Mouse (Mus musculus): ENCODE measurements around the gene Myo16. TPM values are rescaled to one million over a fixed set of nuclear protein-coding genes. Genes with fewer than 3 reads are reported as not detected.

Myo16 gene
- polyA plus RNA-seq, 1 experiment from 2014 or later = 0.34 TPM

GRCm38 (mm10) chr8:10178986-10179385, 25.3 kb downstream of the Myo16 start:
- ATAC-seq (ENCODE audit: insufficient number of reproducible peaks, insufficient read depth, low FRiP score, low read depth) = no peak
- no peaks in the 10 kb centered on the region for H3K27me3 ChIP-seq (ENCODE audit: control insufficient read depth, insufficient read depth, low read length)
- no peaks in the 10 kb centered on the region for H3K4me1 ChIP-seq (ENCODE audit: control insufficient read depth in 2 of 2, insufficient read depth in 2 of 2, low read length in 2 of 2)
- H3K27ac ChIP-seq (replicated peaks in 1 of 2; ENCODE audit: control insufficient read depth in 1 of 2, insufficient read depth in 1 of 2, low read depth in 2 of 2, low read length in 2 of 2) = no peak overlapping the region
- no peak overlapping the region for H3K4me3 ChIP-seq (ENCODE audit: control insufficient read depth in 1 of 2, insufficient read depth in 1 of 2, low read depth in 1 of 2, low read length in 2 of 2)
- no peak overlapping the region for H3K4me2 ChIP-seq (ENCODE audit: low read length)
- no peaks in the 10 kb centered on the region for H3K36me3 ChIP-seq (ENCODE audit: control insufficient read depth, insufficient read depth, low read length)
- H3K9me3 ChIP-seq (ENCODE audit: control insufficient read depth, low read length) = no peaks in the 10 kb centered on the region
- no peak overlapping the region for H3K9ac ChIP-seq (ENCODE audit: low read length)

- Histone ChIP-seq H3K9me3 (ENCODE audit: control insufficient read depth, low read length) (peaks cover under 1% of the 10 kb centered on the region; the same call in 1 of the 2 replicates), H3K4me3 (ENCODE audit: control insufficient read depth in 1 of 2, insufficient read depth in 1 of 2, low read depth in 1 of 2, low read length in 2 of 2) (no peak overlapping the region), H3K9ac (ENCODE audit: low read length) (no peak overlapping the region)
Observed at GRCm38 (mm10) chr8:10190607-10191006, 36.9 kb downstream of the Myo16 start.

GRCm38 (mm10) chr8:10198164-10198563, 44.5 kb downstream of the Myo16 start:
- WGBS = 74% methylated on average over 7 of the region's 7 CpGs

More at GRCm38 (mm10) chr8:10190607-10191006, 36.9 kb downstream of the Myo16 start:
- Histone ChIP-seq H3K27ac (replicated peaks in 1 of 2; ENCODE audit: control insufficient read depth in 1 of 2, insufficient read depth in 1 of 2, low read depth in 2 of 2, low read length in 2 of 2) (no peak overlapping the region), H3K27me3 (ENCODE audit: control insufficient read depth, insufficient read depth, low read length) (no peaks in the 10 kb centered on the region), H3K4me1 (ENCODE audit: control insufficient read depth in 2 of 2, insufficient read depth in 2 of 2, low read length in 2 of 2) (no peaks in the 10 kb centered on the region), H3K4me2 (ENCODE audit: low read length) (no peak overlapping the region), H3K36me3 (ENCODE audit: control insufficient read depth, insufficient read depth, low read length) (no peaks in the 10 kb centered on the region)
- no peak for ATAC-seq (ENCODE audit: insufficient number of reproducible peaks, insufficient read depth, low FRiP score, low read depth)
- WGBS = 84% methylated on average over 6 of the region's 6 CpGs

GRCm38 (mm10) chr8:10199301-10199700, 45.6 kb downstream of the Myo16 start:
- no peaks in the 10 kb centered on the region for H3K27me3 ChIP-seq (ENCODE audit: control insufficient read depth, insufficient read depth, low read length)
- no peaks in the 10 kb centered on the region for H3K9me3 ChIP-seq (ENCODE audit: control insufficient read depth, low read length)
- no peak for ATAC-seq (ENCODE audit: insufficient number of reproducible peaks, insufficient read depth, low FRiP score, low read depth)
- H3K4me1 ChIP-seq (ENCODE audit: control insufficient read depth in 2 of 2, insufficient read depth in 2 of 2, low read length in 2 of 2) = no peaks in the 10 kb centered on the region; a peak in 1 of 4 replicates
- H3K9ac ChIP-seq (ENCODE audit: low read length) = no peak overlapping the region
- H3K27ac ChIP-seq (replicated peaks in 1 of 2; ENCODE audit: control insufficient read depth in 1 of 2, insufficient read depth in 1 of 2, low read depth in 2 of 2, low read length in 2 of 2) = no peak overlapping the region
- H3K4me3 ChIP-seq (ENCODE audit: control insufficient read depth in 1 of 2, insufficient read depth in 1 of 2, low read depth in 1 of 2, low read length in 2 of 2) = no peak overlapping the region
- no peaks in the 10 kb centered on the region for H3K36me3 ChIP-seq (ENCODE audit: control insufficient read depth, insufficient read depth, low read length)
- 67% methylated on average over 5 of the region's 5 CpGs for WGBS
- H3K4me2 ChIP-seq (ENCODE audit: low read length) = no peak overlapping the region

More at GRCm38 (mm10) chr8:10198164-10198563, 44.5 kb downstream of the Myo16 start:
- no peak overlapping the region for H3K4me3 ChIP-seq (ENCODE audit: control insufficient read depth in 1 of 2, insufficient read depth in 1 of 2, low read depth in 1 of 2, low read length in 2 of 2)
- H3K9me3 ChIP-seq (ENCODE audit: control insufficient read depth, low read length) = no peaks in the 10 kb centered on the region
- no peak for ATAC-seq (ENCODE audit: insufficient number of reproducible peaks, insufficient read depth, low FRiP score, low read depth)
- H3K4me2 ChIP-seq (ENCODE audit: low read length) = no peak overlapping the region
- H3K4me1 ChIP-seq (ENCODE audit: control insufficient read depth in 2 of 2, insufficient read depth in 2 of 2, low read length in 2 of 2) = no peaks in the 10 kb centered on the region; a peak in 1 of 4 replicates
- no peak overlapping the region for H3K27ac ChIP-seq (replicated peaks in 1 of 2; ENCODE audit: control insufficient read depth in 1 of 2, insufficient read depth in 1 of 2, low read depth in 2 of 2, low read length in 2 of 2)
- H3K36me3 ChIP-seq (ENCODE audit: control insufficient read depth, insufficient read depth, low read length) = no peaks in the 10 kb centered on the region
- H3K9ac ChIP-seq (ENCODE audit: low read length) = no peak overlapping the region
- no peaks in the 10 kb centered on the region for H3K27me3 ChIP-seq (ENCODE audit: control insufficient read depth, insufficient read depth, low read length)

GRCm38 (mm10) chr8:10200042-10200441, 46.3 kb downstream of the Myo16 start:
- Histone ChIP-seq H3K27me3 (ENCODE audit: control insufficient read depth, insufficient read depth, low read length) (no peaks in the 10 kb centered on the region), H3K9ac (ENCODE audit: low read length) (no peak overlapping the region), H3K4me1 (ENCODE audit: control insufficient read depth in 2 of 2, insufficient read depth in 2 of 2, low read length in 2 of 2) (no peaks in the 10 kb centered on the region; a peak in 1 of 4 replicates), H3K4me2 (ENCODE audit: low read length) (no peak overlapping the region), H3K4me3 (ENCODE audit: control insufficient read depth in 1 of 2, insufficient read depth in 1 of 2, low read depth in 1 of 2, low read length in 2 of 2) (no peak overlapping the region), H3K36me3 (ENCODE audit: control insufficient read depth, insufficient read depth, low read length) (no peaks in the 10 kb centered on the region), H3K27ac (replicated peaks in 1 of 2; ENCODE audit: control insufficient read depth in 1 of 2, insufficient read depth in 1 of 2, low read depth in 2 of 2, low read length in 2 of 2) (no peak overlapping the region), H3K9me3 (ENCODE audit: control insufficient read depth, low read length) (no peaks in the 10 kb centered on the region)
- ATAC-seq (ENCODE audit: insufficient number of reproducible peaks, insufficient read depth, low FRiP score, low read depth) = no peak
- WGBS = 41% methylated on average over 8 of the region's 8 CpGs

GRCm38 (mm10) chr8:10215023-10215422, 61.3 kb downstream of the Myo16 start:
- Histone ChIP-seq H3K4me3 (ENCODE audit: control insufficient read depth in 1 of 2, insufficient read depth in 1 of 2, low read depth in 1 of 2, low read length in 2 of 2) (no peak overlapping the region), H3K9me3 (ENCODE audit: control insufficient read depth, low read length) (no peaks in the 10 kb centered on the region)
- 72% methylated on average over 3 of the region's 3 CpGs for WGBS

GRCm38 (mm10) chr8:10219761-10220276, 66.1 kb downstream of the Myo16 start:
- 64% methylated on average over 5 of the region's 5 CpGs for WGBS
- Histone ChIP-seq H3K4me3 (ENCODE audit: control insufficient read depth in 1 of 2, insufficient read depth in 1 of 2, low read depth in 1 of 2, low read length in 2 of 2) (no peak overlapping the region), H3K36me3 (ENCODE audit: control insufficient read depth, insufficient read depth, low read length) (no peaks in the 10 kb centered on the region)

More at GRCm38 (mm10) chr8:10215023-10215422, 61.3 kb downstream of the Myo16 start:
- no peaks in the 10 kb centered on the region; a peak in 1 of 4 replicates for H3K4me1 ChIP-seq (ENCODE audit: control insufficient read depth in 2 of 2, insufficient read depth in 2 of 2, low read length in 2 of 2)
- ATAC-seq (ENCODE audit: insufficient number of reproducible peaks, insufficient read depth, low FRiP score, low read depth) = no peak
- no peak overlapping the region for H3K27ac ChIP-seq (replicated peaks in 1 of 2; ENCODE audit: control insufficient read depth in 1 of 2, insufficient read depth in 1 of 2, low read depth in 2 of 2, low read length in 2 of 2)
- H3K9ac ChIP-seq (ENCODE audit: low read length) = no peak overlapping the region
- H3K4me2 ChIP-seq (ENCODE audit: low read length) = no peak overlapping the region
- no peaks in the 10 kb centered on the region for H3K27me3 ChIP-seq (ENCODE audit: control insufficient read depth, insufficient read depth, low read length)
- no peaks in the 10 kb centered on the region for H3K36me3 ChIP-seq (ENCODE audit: control insufficient read depth, insufficient read depth, low read length)

GRCm38 (mm10) chr8:10222770-10223169, 69.1 kb downstream of the Myo16 start:
- H3K4me2 ChIP-seq (ENCODE audit: low read length) = no peak overlapping the region
- no peaks in the 10 kb centered on the region for H3K9me3 ChIP-seq (ENCODE audit: control insufficient read depth, low read length)
- H3K4me3 ChIP-seq (ENCODE audit: control insufficient read depth in 1 of 2, insufficient read depth in 1 of 2, low read depth in 1 of 2, low read length in 2 of 2) = no peak overlapping the region
- no peaks in the 10 kb centered on the region for H3K36me3 ChIP-seq (ENCODE audit: control insufficient read depth, insufficient read depth, low read length)
- ATAC-seq (ENCODE audit: insufficient number of reproducible peaks, insufficient read depth, low FRiP score, low read depth) = no peak
- WGBS = 43% methylated on average over 2 of the region's 2 CpGs
- H3K27ac ChIP-seq (replicated peaks in 1 of 2; ENCODE audit: control insufficient read depth in 1 of 2, insufficient read depth in 1 of 2, low read depth in 2 of 2, low read length in 2 of 2) = no peak overlapping the region
- H3K9ac ChIP-seq (ENCODE audit: low read length) = no peak overlapping the region
- H3K4me1 ChIP-seq (ENCODE audit: control insufficient read depth in 2 of 2, insufficient read depth in 2 of 2, low read length in 2 of 2) = no peaks in the 10 kb centered on the region
- H3K27me3 ChIP-seq (ENCODE audit: control insufficient read depth, insufficient read depth, low read length) = no peaks in the 10 kb centered on the region

More at GRCm38 (mm10) chr8:10219761-10220276, 66.1 kb downstream of the Myo16 start:
- no peaks in the 10 kb centered on the region for H3K27me3 ChIP-seq (ENCODE audit: control insufficient read depth, insufficient read depth, low read length)
- H3K4me1 ChIP-seq (ENCODE audit: control insufficient read depth in 2 of 2, insufficient read depth in 2 of 2, low read length in 2 of 2) = no peaks in the 10 kb centered on the region; a peak in 1 of 4 replicates
- no peaks in the 10 kb centered on the region for H3K9me3 ChIP-seq (ENCODE audit: control insufficient read depth, low read length)
- no peak overlapping the region for H3K27ac ChIP-seq (replicated peaks in 1 of 2; ENCODE audit: control insufficient read depth in 1 of 2, insufficient read depth in 1 of 2, low read depth in 2 of 2, low read length in 2 of 2)
- no peak for ATAC-seq (ENCODE audit: insufficient number of reproducible peaks, insufficient read depth, low FRiP score, low read depth)
- H3K4me2 ChIP-seq (ENCODE audit: low read length) = no peak overlapping the region
- no peak overlapping the region for H3K9ac ChIP-seq (ENCODE audit: low read length)

Measured in heart, embryonic 14.5 days (tissue).